Mouse (Mus musculus) megakaryocyte-erythroid progenitor cell, adult 5 weeks (primary cell): ENCODE results near the gene Olfr1306. TPM values are rescaled to one million over a fixed set of nuclear protein-coding genes. Genes with fewer than 3 reads are reported as not detected.

Source experiments
- polyA plus RNA-seq: library from polyadenylated mRNA; stranded (reverse); fragments of >175 nt; gene quantifications from 2 replicates; pipeline ENCODE4 v1.2.3, GENCODE M21; 2012

Gene Olfr1306
- polyA plus RNA-seq, result not detected in 2 replicates

GRCm38 (mm10) chr2:111916171-111916570, at the start of gene Olfr1306:
Olfr1306 (minus strand) TSS chr2:111916271.

GRCm38 (mm10) chr2:111964844-111965243, 48.8 kb upstream of the Olfr1306 start, which contains the start of gene Olfr1308:
Olfr1308 (minus strand) TSS chr2:111964944.

GRCm38 (mm10) chr2:111949340-111949739, 33.3 kb upstream of the Olfr1306 start, which contains the start of gene Olfr1307:
Olfr1307 (minus strand) TSS chr2:111949440.

GRCm38 (mm10) chr2:111877049-111877448, 39.0 kb downstream of the Olfr1306 start, which contains the start of gene Olfr1305:
Olfr1305 (minus strand) TSS chr2:111877149.

Other genes starting within 250 kb of the Olfr1306 start
- not detected in 2 replicates for gene Olfr1301, start 165.3 kb downstream of the Olfr1306 start, polyA plus RNA-seq
- not detected in 2 replicates for gene Olfr1302, start 138.8 kb downstream of the Olfr1306 start, polyA plus RNA-seq
- gene Olfr1303, start 95.9 kb downstream of the Olfr1306 start, polyA plus RNA-seq, result not detected in 2 replicates
- gene Olfr1305, start 39.1 kb downstream of the Olfr1306 start, polyA plus RNA-seq, result not detected in 2 replicates
- 0.01 TPM in 1 of 2 replicates, not detected in the other for gene Olfr1307, start 33.2 kb upstream of the Olfr1306 start, polyA plus RNA-seq
- not detected in 2 replicates for gene Olfr1308, start 48.7 kb upstream of the Olfr1306 start, polyA plus RNA-seq
- gene Olfr1309, start 74.0 kb upstream of the Olfr1306 start, polyA plus RNA-seq, result not detected in 2 replicates
- gene Olfr1310, start 96.4 kb upstream of the Olfr1306 start, polyA plus RNA-seq, result 0.01 and 0.03 TPM in 2 replicates
- not detected in 2 replicates for gene Olfr1311, start 108.1 kb upstream of the Olfr1306 start, polyA plus RNA-seq
- gene Olfr1312, start 134.0 kb upstream of the Olfr1306 start, polyA plus RNA-seq, result not detected in 2 replicates
- not detected in 2 replicates for gene Olfr1313, start 161.6 kb upstream of the Olfr1306 start, polyA plus RNA-seq
- gene Olfr1314, start 180.5 kb upstream of the Olfr1306 start, polyA plus RNA-seq, result not detected in 2 replicates
- not detected in 2 replicates for gene Olfr1315-ps1, start 199.2 kb upstream of the Olfr1306 start, polyA plus RNA-seq
- gene Olfr1316, start 218.7 kb upstream of the Olfr1306 start, polyA plus RNA-seq, result 0.16 TPM in 1 of 2 replicates, not detected in the other
- gene Olfr1317, start 224.1 kb upstream of the Olfr1306 start, polyA plus RNA-seq, result not detected in 2 replicates
- not detected in 2 replicates for gene Olfr1318, start 237.9 kb upstream of the Olfr1306 start, polyA plus RNA-seq